Mouse (Mus musculus) hindbrain, embryonic 16.5 days (tissue): Measurements from ENCODE around the gene Gm49711. TPM values are rescaled to one million over a fixed set of nuclear protein-coding genes. Genes with fewer than 3 reads are reported as not detected.
"Not testable (repeated sequence)": the region's sequence is repeated elsewhere in the genome, so short reads cannot be mapped to it uniquely, and the experiment has no call there.

Experiments used
- ATAC-seq: fragments of 200-750 bp; cut with Nextera tagmentation; 2 replicates; pipeline ENCODE4 v1.8.0; 2017; ENCODE audit warnings: moderate TSS enrichment, moderate library complexity
- H3K27ac ChIP-seq: fragments of 300-500 bp; sonication (generic); 2 replicates; pipeline ENCODE4 v1.5.1; 2014; ENCODE audit warnings: low read depth, mild to moderate bottlenecking, control low read depth, low read length, moderate library complexity
- H3K27me3 ChIP-seq: fragments of 300-500 bp; sonication (generic); replicated peaks from 2 replicates; pipeline ENCODE4 v1.6.1; 2014; ENCODE audit warnings: low read length; ENCODE audit not compliant: control insufficient read depth, insufficient read depth
- H3K36me3 ChIP-seq: fragments of 300-500 bp; sonication (generic); 2 replicates; pipeline ENCODE4 v1.6.1; 2014; ENCODE audit warnings: mild to moderate bottlenecking, low read length, moderate library complexity, mixed read lengths; ENCODE audit not compliant: control insufficient read depth, insufficient read depth
- H3K4me1 ChIP-seq: fragments of 300-500 bp; sonication (generic); 2 replicates; pipeline ENCODE4 v1.6.1; 2014; ENCODE audit warnings: low read depth, low read length; ENCODE audit not compliant: control insufficient read depth, insufficient read depth
- H3K4me2 ChIP-seq: fragments of 300-500 bp; sonication (generic); 2 replicates; pipeline ENCODE4 v1.6.1; 2014; ENCODE audit warnings: mild to moderate bottlenecking, low read length, control low read depth, moderate library complexity
- H3K4me3 ChIP-seq: fragments of 300-500 bp; sonication (generic); 2 replicates; pipeline ENCODE4 v1.5.1; 2014; ENCODE audit warnings: mild to moderate bottlenecking, low read length, control low read depth, moderate library complexity
- H3K9ac ChIP-seq: fragments of 300-500 bp; sonication (generic); 2 replicates; pipeline ENCODE4 v1.6.1; 2014; ENCODE audit warnings: low read depth, mild to moderate bottlenecking, control low read depth, low read length, moderate library complexity
- H3K9me3 ChIP-seq: fragments of 300-500 bp; sonication (generic); 2 replicates; pipeline ENCODE4 v1.6.1; 2014; ENCODE audit warnings: mild to moderate bottlenecking, low read length, moderate library complexity; ENCODE audit not compliant: control insufficient read depth
- WGBS: fragments of 180-500 bp; shearing (Covaris S2); extraction: QIAGEN DNeasy Blood & Tissue Kit; methylation state at CpG from one replicate; pipeline ENCODE4 v1.1.7; 2014; 5-methylcytosine and 5-hydroxymethylcytosine counted together
- polyA plus RNA-seq: library from polyadenylated mRNA; unstranded; fragments of >200 nt; fragmentation: Nextera tagmentation; extraction: Ambion mirVana; gene quantifications from 2 replicates; pipeline ENCODE4 v1.2.1, GENCODE M21; 2015

The Gm49711 gene
- polyA plus RNA-seq, 1 experiment from 2014 or later, result 0.38 TPM

DNA sequence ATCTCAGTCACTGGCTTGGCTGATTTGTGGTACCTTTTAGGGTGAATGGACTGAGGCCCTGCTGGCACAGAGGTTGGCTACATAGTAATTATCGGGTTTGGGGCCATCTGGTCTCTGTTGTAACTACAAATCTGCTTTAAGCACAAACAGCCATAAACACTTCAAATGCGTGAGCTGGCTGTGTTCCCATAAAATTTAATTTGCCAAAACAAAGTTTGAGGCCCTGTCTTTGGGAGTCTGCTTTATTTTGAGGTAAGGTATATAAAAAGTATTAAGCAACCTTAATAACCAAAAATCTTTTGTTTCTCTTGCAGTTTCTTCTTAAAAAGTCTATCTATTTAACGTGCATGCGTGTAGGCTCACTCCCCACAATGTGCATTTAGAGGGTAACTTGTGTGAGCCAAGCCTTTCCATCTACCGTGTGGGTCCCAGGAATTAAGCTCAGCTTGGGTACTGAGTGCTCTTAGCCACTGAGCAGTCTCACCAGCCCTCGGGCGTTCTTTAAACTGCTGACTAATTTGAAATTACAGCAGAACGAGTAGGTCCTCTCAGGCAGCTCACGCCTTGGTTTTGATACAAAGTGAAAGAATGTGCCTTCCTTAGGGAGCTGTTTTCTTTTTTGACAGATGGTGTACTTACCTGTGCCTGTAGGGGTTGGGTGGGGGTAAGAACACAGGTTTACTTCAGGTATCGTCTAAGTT, 40.4 kb downstream of the Gm49711 start:
- Histone ChIP-seq H3K4me1 (peaks cover 5% of the 10 kb centered on the region), H3K9ac (no peak overlapping the region), H3K27me3 (no peaks in the 10 kb centered on the region), H3K27ac (no peak overlapping the region), H3K4me2 (no peak overlapping the region), H3K4me3 (no peak overlapping the region), H3K9me3 (no peaks in the 10 kb centered on the region), H3K36me3 (no peaks in the 10 kb centered on the region)
- ATAC-seq, result no peak
- WGBS, result 73% methylated on average over 10 of the region's 10 CpGs

DNA sequence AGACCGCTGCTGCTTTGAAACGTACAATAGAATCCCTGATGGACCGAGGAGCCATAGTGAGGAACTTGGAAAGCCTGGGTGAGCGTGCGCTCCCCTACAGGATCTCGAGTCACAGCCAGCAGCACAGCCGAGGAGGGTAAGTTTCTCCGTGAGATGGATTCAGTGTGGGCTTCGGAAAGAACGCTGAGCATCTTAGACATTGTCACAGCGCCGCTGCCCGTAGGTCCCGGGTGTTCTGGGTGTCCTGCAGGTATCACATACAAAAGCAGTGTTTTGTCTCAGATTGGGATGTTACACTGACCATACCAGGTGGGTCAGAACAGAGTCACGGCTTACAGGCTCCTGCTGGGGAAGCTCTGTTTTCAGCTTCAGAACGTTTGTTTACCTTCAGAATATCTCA, 41.5 kb downstream of the Gm49711 start:
- Histone ChIP-seq H3K4me1 (peaks cover 5% of the 10 kb centered on the region), H3K9me3 (no peaks in the 10 kb centered on the region)
- 82% methylated on average over 16 of the region's 16 CpGs for WGBS

GRCm38 (mm10) chr16:92100111-92100510, 42.0 kb downstream of the Gm49711 start:
- ATAC-seq, result peak; percentile 53; the same call in 1 of the 2 replicates
- no peak overlapping the region for H3K27ac ChIP-seq
- no peaks in the 10 kb centered on the region for H3K27me3 ChIP-seq
- H3K4me1 ChIP-seq, result peaks cover 5% of the 10 kb centered on the region
- H3K36me3 ChIP-seq, result no peaks in the 10 kb centered on the region
- WGBS, result 56% methylated on average over 4 of the region's 4 CpGs
- H3K9ac ChIP-seq, result no peak overlapping the region
- H3K9me3 ChIP-seq, result no peaks in the 10 kb centered on the region
- H3K4me2 ChIP-seq, result no peak overlapping the region
- no peak overlapping the region for H3K4me3 ChIP-seq

More for the DNA sequence above, 41.5 kb downstream of the Gm49711 start:
- no peaks in the 10 kb centered on the region for H3K27me3 ChIP-seq
- ATAC-seq, result no peak
- no peak overlapping the region for H3K27ac ChIP-seq
- H3K4me2 ChIP-seq, result no peak overlapping the region
- no peaks in the 10 kb centered on the region for H3K36me3 ChIP-seq
- H3K9ac ChIP-seq, result no peak overlapping the region
- H3K4me3 ChIP-seq, result no peak overlapping the region

DNA sequence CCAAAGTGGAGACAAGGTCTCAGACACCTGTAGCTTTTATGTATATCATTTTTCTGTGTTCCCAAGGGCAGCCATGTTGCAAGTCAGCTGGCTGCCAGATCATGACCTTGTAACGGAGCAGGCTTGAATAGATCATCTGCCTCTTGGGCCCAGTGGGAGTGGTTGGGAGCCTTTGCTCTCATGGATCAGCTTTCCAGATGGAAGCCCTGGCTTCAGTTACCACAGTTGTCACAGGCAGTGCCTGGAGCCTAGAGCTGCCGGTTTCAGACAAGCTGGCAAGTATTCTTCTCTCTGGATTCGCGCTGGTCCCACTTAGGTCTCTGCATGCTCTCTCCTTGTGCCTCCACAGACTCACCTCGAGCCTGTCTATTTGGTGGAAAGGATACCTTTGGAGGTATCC, 44.0 kb downstream of the Gm49711 start:
- Histone ChIP-seq H3K4me1 (peaks cover 5% of the 10 kb centered on the region), H3K4me3 (no peak overlapping the region), H3K27ac (no peak overlapping the region), H3K27me3 (no peaks in the 10 kb centered on the region), H3K9ac (no peak overlapping the region), H3K4me2 (no peak overlapping the region), H3K36me3 (no peaks in the 10 kb centered on the region), H3K9me3 (no peaks in the 10 kb centered on the region)
- ATAC-seq, result no peak
- WGBS, result 71% methylated on average over 5 of the region's 5 CpGs

GRCm38 (mm10) chr16:92102931-92103330, 44.8 kb downstream of the Gm49711 start:
- ATAC-seq, H3K4me1 ChIP-seq, H3K27ac ChIP-seq, H3K36me3 ChIP-seq, H3K9ac ChIP-seq, H3K9me3 ChIP-seq, H3K4me2 ChIP-seq, H3K4me3 ChIP-seq, H3K27me3 ChIP-seq: not testable (repeated sequence)
- WGBS, result 93% methylated on average over 6 of the region's 7 CpGs

DNA sequence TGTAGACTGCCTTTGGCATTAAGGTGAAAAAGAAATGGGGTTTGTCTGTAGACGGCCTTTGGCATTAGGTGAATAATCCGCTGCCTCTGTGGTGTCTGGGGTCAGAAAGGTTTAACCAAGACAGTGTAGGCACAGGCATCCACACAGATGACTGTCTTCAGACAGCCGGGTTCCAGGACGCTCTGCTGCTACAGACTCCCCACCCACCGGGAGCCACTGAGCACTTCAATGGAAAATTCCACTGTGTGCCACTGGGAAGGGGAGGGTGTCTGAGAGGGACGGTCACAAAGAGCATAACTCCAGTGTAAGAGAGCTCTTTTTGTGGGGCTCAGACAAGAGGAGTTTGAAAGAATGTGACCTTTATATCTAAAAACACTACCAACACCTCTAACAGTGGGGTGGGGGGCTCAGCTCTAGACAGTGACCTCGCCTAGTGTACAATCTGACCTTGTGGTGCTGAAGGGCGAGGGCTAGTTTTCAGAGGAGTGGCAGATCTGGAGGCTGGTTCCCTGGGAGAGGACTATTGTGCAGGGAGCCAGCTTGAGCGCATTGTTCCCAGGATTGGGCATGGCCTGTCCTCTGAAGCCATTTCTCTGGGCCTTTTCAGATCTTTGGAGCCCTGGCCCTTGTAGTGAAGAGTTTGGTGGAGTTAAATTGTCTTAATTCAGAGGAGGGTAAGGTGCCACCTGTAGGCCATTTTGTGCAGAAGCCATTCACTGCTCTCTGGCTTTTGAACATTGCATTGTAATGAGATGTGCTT, 45.6 kb downstream of the Gm49711 start:
- Histone ChIP-seq H3K4me1 (peaks cover 5% of the 10 kb centered on the region), H3K27ac (peak overlapping the region; percentile 35; the same call in 1 of the 2 replicates)
- WGBS, result 23% methylated on average over 9 of the region's 9 CpGs

DNA sequence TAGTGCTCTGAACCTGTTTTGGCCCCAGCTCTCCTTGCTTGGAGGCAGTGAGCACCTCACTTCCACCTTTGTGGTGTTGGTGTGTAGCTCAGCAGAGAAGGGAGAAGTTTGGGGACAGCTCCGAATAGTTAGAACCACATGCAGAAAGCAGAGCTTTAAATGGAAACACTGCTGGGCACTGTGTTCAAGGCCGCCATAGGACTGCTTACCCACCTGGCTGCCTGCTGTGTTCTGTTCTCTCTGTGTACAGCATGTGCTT, 46.1 kb downstream of the Gm49711 start:
- ATAC-seq, result no peak
- H3K9ac ChIP-seq, result no peak overlapping the region
- no peaks in the 10 kb centered on the region for H3K27me3 ChIP-seq
- H3K4me3 ChIP-seq, result no peak overlapping the region
- H3K4me2 ChIP-seq, result no peak overlapping the region
- WGBS, result 76% methylated on average over 2 of the region's 2 CpGs
- H3K36me3 ChIP-seq, result no peaks in the 10 kb centered on the region
- H3K4me1 ChIP-seq, result peaks cover 3% of the 10 kb centered on the region
- no peaks in the 10 kb centered on the region for H3K9me3 ChIP-seq
- H3K27ac ChIP-seq, result peak overlapping the region; percentile 35; the same call in 1 of the 2 replicates

More for the DNA sequence above, 45.6 kb downstream of the Gm49711 start:
- H3K36me3 ChIP-seq, result no peaks in the 10 kb centered on the region
- H3K4me3 ChIP-seq, result no peak overlapping the region
- H3K9ac ChIP-seq, result no peak overlapping the region
- H3K4me2 ChIP-seq, result no peak overlapping the region
- no peaks in the 10 kb centered on the region for H3K27me3 ChIP-seq
- H3K9me3 ChIP-seq, result no peaks in the 10 kb centered on the region
- peak; percentile 34; the same call in 1 of the 2 replicates for ATAC-seq

- no peak for ATAC-seq
- Histone ChIP-seq H3K9me3 (no peaks in the 10 kb centered on the region), H3K4me1 (peaks cover 2% of the 10 kb centered on the region), H3K4me2 (no peak overlapping the region), H3K9ac (no peak overlapping the region), H3K27me3 (no peaks in the 10 kb centered on the region), H3K36me3 (no peaks in the 10 kb centered on the region), H3K27ac (no peak overlapping the region), H3K4me3 (no peak overlapping the region)
- 93% methylated on average over 2 of the region's 2 CpGs for WGBS
These were observed 46.8 kb downstream of the Gm49711 start for GRCm38 (mm10) chr16:92104951-92105350.

- H3K4me1 ChIP-seq, result no peaks in the 10 kb centered on the region; the same call in 1 of the 2 replicates
- H3K27ac ChIP-seq, result no peak overlapping the region
- H3K9ac ChIP-seq, result no peak overlapping the region
- WGBS, result 69% methylated on average over 3 of the region's 3 CpGs
- no peaks in the 10 kb centered on the region for H3K9me3 ChIP-seq
- H3K4me2 ChIP-seq, result no peak overlapping the region
- ATAC-seq, result no peak
- no peaks in the 10 kb centered on the region for H3K27me3 ChIP-seq
- H3K36me3 ChIP-seq, result no peaks in the 10 kb centered on the region
- H3K4me3 ChIP-seq, result no peak overlapping the region
These were observed 47.5 kb downstream of the Gm49711 start for GRCm38 (mm10) chr16:92105631-92106030.
